Mouse (Mus musculus): ENCODE measurements around the gene Slco4a1. TPM values are rescaled to one million over a fixed set of nuclear protein-coding genes. Genes with fewer than 3 reads are reported as not detected.

Slco4a1 gene
- polyA plus RNA-seq, 1 experiment: 13.9 TPM

- WGBS: 48% methylated on average over 13 of the region's 13 CpGs
- H3K36me3 ChIP-seq (ENCODE audit: control insufficient read depth, insufficient read depth, low read length): no peaks in the 10 kb centered on the region
- H3K4me1 ChIP-seq (ENCODE audit: control insufficient read depth, insufficient read depth, insufficient read length, low read length): no peaks in the 10 kb centered on the region
- no peak for TF ChIP-seq CTCF (IDR thresholded peaks at IDR 0.05; ENCODE audit: extremely low read depth, insufficient read length, insufficient replicate concordance, low read depth, low read length)
- no peak for TF ChIP-seq POLR2A (IDR thresholded peaks at IDR 0.05; ENCODE audit: low read depth, low read length)
- H3K4me3 ChIP-seq (ENCODE audit: low read depth, low read length): no peak overlapping the region
- no peak overlapping the region for H3K27ac ChIP-seq (ENCODE audit: insufficient read depth, low read depth, low read length)
- peaks cover 14% of the 10 kb centered on the region; the same call in 1 of the 2 replicates for H3K27me3 ChIP-seq (ENCODE audit: control insufficient read depth, insufficient read depth, low read length)
These were observed 44.7 kb downstream of the Slco4a1 start for GRCm38 (mm10) chr2:180500726-180501125.

- Histone ChIP-seq H3K36me3 (ENCODE audit: control insufficient read depth, insufficient read depth, low read length) (no peaks in the 10 kb centered on the region), H3K27me3 (ENCODE audit: control insufficient read depth, insufficient read depth, low read length) (peaks cover 14% of the 10 kb centered on the region; the same call in 1 of the 2 replicates), H3K4me1 (ENCODE audit: control insufficient read depth, insufficient read depth, insufficient read length, low read length) (no peaks in the 10 kb centered on the region), H3K27ac (ENCODE audit: insufficient read depth, low read depth, low read length) (no peak overlapping the region), H3K4me3 (ENCODE audit: low read depth, low read length) (no peak overlapping the region)
- TF ChIP-seq POLR2A (IDR thresholded peaks at IDR 0.05; ENCODE audit: low read depth, low read length) (no peak), CTCF (IDR thresholded peaks at IDR 0.05; ENCODE audit: extremely low read depth, insufficient read length, insufficient replicate concordance, low read depth, low read length) (no peak)
- 46% methylated on average over 9 of the region's 9 CpGs for WGBS
These were observed 45.3 kb downstream of the Slco4a1 start for GRCm38 (mm10) chr2:180501217-180501967.

DNA sequence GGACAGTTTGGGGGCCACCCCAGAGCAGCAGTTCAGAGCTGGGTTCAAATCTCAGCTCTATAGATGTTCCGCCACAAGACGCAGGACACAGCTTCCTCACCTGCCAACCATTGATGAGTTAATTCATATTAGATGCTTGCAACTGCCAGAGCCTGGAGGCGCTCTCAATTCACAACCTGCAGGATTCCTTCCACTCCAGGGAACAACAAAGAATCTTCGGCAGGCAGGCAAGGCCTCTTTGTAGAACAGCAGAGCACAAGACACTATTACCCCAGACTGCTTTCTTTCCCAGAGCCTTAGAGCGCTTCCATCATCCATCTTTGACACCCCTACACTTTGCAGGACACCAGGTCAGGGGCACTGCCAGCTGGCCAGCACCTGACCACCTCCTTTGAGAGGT lies 50.2 kb downstream of the Slco4a1 start:
- Histone ChIP-seq H3K27ac (ENCODE audit: insufficient read depth, low read depth, low read length) (no peak overlapping the region), H3K4me3 (ENCODE audit: low read depth, low read length) (no peak overlapping the region), H3K4me1 (ENCODE audit: control insufficient read depth, insufficient read depth, insufficient read length, low read length) (no peaks in the 10 kb centered on the region), H3K27me3 (ENCODE audit: control insufficient read depth, insufficient read depth, low read length) (no peaks in the 10 kb centered on the region), H3K36me3 (ENCODE audit: control insufficient read depth, insufficient read depth, low read length) (no peaks in the 10 kb centered on the region)
- 80% methylated on average over 5 of the region's 5 CpGs for WGBS
- TF ChIP-seq CTCF (IDR thresholded peaks at IDR 0.05; ENCODE audit: extremely low read depth, insufficient read length, insufficient replicate concordance, low read depth, low read length) (no peak), POLR2A (IDR thresholded peaks at IDR 0.05; ENCODE audit: low read depth, low read length) (no peak)

DNA sequence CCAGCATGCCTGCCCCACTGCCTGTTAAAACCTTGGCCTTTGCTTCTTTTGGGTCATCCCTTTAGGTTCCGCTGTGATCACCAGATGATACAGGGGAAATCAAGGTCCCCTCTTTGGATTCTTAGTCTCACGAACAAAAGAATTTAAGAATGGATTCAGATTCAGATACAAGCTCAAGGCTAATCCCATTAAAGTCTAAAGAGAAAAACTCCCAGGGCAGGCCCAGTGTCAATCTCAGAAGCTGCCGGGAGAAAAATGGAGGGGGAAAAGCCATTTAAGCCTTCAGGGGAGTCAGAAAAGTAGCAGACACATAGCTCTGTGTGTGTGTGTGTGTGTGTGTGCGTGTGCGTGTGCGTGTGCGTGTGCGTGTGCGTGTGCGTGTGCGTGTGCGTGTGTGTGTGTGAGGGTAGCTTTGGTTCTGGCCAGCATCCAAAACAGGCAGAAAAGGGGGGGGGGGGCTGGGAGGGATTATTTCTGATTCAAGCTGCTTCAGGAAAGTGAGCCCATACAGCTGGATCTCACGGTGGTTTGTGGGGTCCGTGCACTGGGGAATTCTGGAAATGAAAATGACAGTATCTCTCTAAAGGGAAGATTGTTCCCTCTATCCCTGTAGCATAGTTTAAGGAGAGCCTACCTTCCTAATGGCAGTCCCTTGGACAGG lies 52.5 kb downstream of the Slco4a1 start:
- Histone ChIP-seq H3K27me3 (ENCODE audit: control insufficient read depth, insufficient read depth, low read length) (no peaks in the 10 kb centered on the region), H3K4me3 (ENCODE audit: low read depth, low read length) (no peak overlapping the region), H3K4me1 (ENCODE audit: control insufficient read depth, insufficient read depth, insufficient read length, low read length) (no peaks in the 10 kb centered on the region), H3K36me3 (ENCODE audit: control insufficient read depth, insufficient read depth, low read length) (no peaks in the 10 kb centered on the region), H3K27ac (ENCODE audit: insufficient read depth, low read depth, low read length) (no peak overlapping the region)
- 85% methylated on average over 14 of the region's 14 CpGs for WGBS
- TF ChIP-seq POLR2A (IDR thresholded peaks at IDR 0.05; ENCODE audit: low read depth, low read length) (no peak), CTCF (IDR thresholded peaks at IDR 0.05; ENCODE audit: extremely low read depth, insufficient read length, insufficient replicate concordance, low read depth, low read length) (no peak)

GRCm38 (mm10) chr2:180510867-180511266 lies 54.8 kb downstream of the Slco4a1 start:
- no peaks in the 10 kb centered on the region for H3K27me3 ChIP-seq (ENCODE audit: control insufficient read depth, insufficient read depth, low read length)
- no peaks in the 10 kb centered on the region for H3K4me1 ChIP-seq (ENCODE audit: control insufficient read depth, insufficient read depth, insufficient read length, low read length)
- no peaks in the 10 kb centered on the region for H3K36me3 ChIP-seq (ENCODE audit: control insufficient read depth, insufficient read depth, low read length)
- 70% methylated on average over 5 of the region's 5 CpGs for WGBS
- TF ChIP-seq CTCF (IDR thresholded peaks at IDR 0.05; ENCODE audit: extremely low read depth, insufficient read length, insufficient replicate concordance, low read depth, low read length) (no peak), POLR2A (IDR thresholded peaks at IDR 0.05; ENCODE audit: low read depth, low read length) (no peak)
- no peak overlapping the region for H3K4me3 ChIP-seq (ENCODE audit: low read depth, low read length)
- no peak overlapping the region for H3K27ac ChIP-seq (ENCODE audit: insufficient read depth, low read depth, low read length)

GRCm38 (mm10) chr2:180511875-180512661 lies 56.0 kb downstream of the Slco4a1 start:
- no peaks in the 10 kb centered on the region for H3K36me3 ChIP-seq (ENCODE audit: control insufficient read depth, insufficient read depth, low read length)
- 51% methylated on average over 13 of the region's 13 CpGs for WGBS
- H3K27ac ChIP-seq (ENCODE audit: insufficient read depth, low read depth, low read length): no peak overlapping the region
- H3K4me1 ChIP-seq (ENCODE audit: control insufficient read depth, insufficient read depth, insufficient read length, low read length): no peaks in the 10 kb centered on the region
- TF ChIP-seq POLR2A (IDR thresholded peaks at IDR 0.05; ENCODE audit: low read depth, low read length) (no peak), CTCF (IDR thresholded peaks at IDR 0.05; ENCODE audit: extremely low read depth, insufficient read length, insufficient replicate concordance, low read depth, low read length) (no peak)
- H3K27me3 ChIP-seq (ENCODE audit: control insufficient read depth, insufficient read depth, low read length): no peaks in the 10 kb centered on the region
- H3K4me3 ChIP-seq (ENCODE audit: low read depth, low read length): no peak overlapping the region

GRCm38 (mm10) chr2:180513019-180513418 lies 57.0 kb downstream of the Slco4a1 start:
- Histone ChIP-seq H3K36me3 (ENCODE audit: control insufficient read depth, insufficient read depth, low read length) (no peaks in the 10 kb centered on the region), H3K27me3 (ENCODE audit: control insufficient read depth, insufficient read depth, low read length) (no peaks in the 10 kb centered on the region), H3K4me3 (ENCODE audit: low read depth, low read length) (no peak overlapping the region), H3K4me1 (ENCODE audit: control insufficient read depth, insufficient read depth, insufficient read length, low read length) (no peaks in the 10 kb centered on the region), H3K27ac (ENCODE audit: insufficient read depth, low read depth, low read length) (no peak overlapping the region)
- 59% methylated on average over 3 of the region's 3 CpGs for WGBS
- no peak for TF ChIP-seq CTCF (IDR thresholded peaks at IDR 0.05; ENCODE audit: extremely low read depth, insufficient read length, insufficient replicate concordance, low read depth, low read length)
- TF ChIP-seq POLR2A (IDR thresholded peaks at IDR 0.05; ENCODE audit: low read depth, low read length): no peak

Data from small intestine, adult 2 months (tissue).